Mouse (Mus musculus): ENCODE data around the gene Nmt2.

Gene Nmt2

DNA sequence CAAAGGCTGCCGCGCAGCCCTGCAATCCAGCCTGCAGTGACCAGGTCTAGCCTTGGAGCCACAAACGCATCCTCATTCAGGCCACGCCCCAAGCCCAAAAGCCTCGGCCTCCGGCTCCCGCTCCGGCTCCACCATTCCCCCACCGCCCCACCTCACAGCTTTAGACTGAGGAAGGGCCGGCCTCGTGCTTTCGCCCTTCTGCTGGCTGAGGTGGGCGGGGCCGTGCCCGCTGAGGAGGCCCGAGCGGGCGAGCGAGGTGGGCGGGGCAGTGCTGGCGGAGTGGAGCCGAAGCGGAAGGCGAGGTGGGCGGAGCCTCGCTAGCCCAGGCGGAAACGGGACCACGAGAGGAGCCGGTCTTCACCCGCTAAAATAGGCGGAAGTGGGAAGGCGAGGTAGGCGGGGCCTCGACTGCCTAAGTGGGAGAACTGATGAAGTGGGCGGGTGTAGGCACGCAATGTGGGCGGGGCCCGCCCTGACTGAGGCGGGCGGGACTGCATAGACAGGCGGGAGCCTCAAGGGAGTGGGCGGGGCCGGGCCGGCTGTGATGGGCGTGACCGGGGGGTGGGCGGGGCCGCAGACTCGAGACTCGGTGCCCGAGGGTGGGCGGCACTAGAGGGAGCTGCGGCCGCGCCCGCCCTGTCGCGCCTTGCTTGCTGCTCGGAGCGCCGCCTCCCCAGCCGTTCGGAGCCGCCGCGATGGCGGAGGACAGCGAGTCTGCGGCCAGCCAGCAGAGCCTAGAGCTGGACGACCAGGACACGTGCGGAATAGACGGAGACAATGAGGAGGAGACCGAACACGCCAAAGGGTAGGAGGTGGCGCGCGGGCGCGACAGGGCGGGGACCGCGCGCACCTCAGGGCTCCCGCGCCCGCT is at the start of gene Nmt2:
TSS of gene Nmt2 (plus strand) at position 611 of the 871 bp plus-strand sequence.
- peak; percentile 100 for DNase-seq (ENCODE audit: low spot score)

DNA sequence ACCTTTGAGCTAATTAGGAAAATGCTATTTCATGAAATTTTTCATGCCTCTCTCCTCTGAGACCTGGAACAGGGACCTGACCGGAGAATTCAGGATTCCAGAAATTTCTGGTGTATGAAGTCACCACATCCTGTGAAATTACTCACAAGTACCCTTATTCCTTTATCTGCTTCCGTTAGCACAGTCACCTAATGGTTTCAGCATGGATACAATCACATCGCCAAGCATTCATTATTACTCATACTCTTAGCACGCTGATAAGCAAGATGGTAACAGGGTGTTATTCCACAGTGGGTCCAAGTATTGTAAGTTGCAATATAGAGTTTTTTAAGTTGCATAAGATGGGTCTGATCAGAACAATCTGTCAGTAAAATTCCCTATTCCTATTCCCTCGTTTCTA is 44.8 kb upstream of the Nmt2 start:
- DNase-seq (ENCODE audit: low spot score): no peak

DNA sequence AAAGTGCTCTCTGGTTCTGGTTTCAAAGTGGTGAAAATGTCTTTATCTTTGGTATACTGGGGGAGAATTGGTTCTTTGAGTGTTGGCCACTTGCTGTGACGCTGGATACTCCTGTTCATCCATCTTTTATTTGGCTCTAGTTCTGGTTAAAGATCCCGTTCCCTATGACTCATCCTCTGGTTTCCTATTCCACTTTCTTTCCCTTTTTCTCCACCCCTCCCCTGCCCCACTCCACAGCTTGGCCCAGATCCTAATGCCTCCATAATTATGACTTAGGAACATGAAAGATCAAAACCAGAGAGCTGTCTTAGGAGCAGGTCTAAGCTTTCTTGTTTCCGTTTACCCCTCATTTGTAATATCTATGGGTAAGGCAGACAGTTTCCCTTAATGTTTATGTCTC is 39.8 kb upstream of the Nmt2 start:
- no peak for DNase-seq (ENCODE audit: low spot score)

DNA sequence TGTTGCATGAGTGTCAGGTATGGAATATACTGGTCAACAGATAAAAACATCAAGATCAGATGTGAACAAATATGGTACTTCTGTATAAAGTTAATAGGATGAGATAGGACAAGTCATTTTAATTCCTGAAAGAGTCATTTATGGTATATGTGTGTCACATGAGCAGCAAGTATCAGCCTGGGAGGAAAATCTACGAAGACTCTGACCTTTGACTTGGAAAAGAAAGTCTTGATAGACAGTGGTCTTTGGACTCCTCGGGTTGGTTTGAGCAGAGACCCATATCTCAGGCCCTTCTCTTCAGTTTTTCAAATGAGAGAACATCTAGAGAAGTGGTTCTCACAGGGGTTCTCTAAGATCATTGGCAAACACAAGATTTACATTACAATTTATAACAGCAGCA is 32.7 kb upstream of the Nmt2 start:
- no peak for DNase-seq (ENCODE audit: low spot score)

DNA sequence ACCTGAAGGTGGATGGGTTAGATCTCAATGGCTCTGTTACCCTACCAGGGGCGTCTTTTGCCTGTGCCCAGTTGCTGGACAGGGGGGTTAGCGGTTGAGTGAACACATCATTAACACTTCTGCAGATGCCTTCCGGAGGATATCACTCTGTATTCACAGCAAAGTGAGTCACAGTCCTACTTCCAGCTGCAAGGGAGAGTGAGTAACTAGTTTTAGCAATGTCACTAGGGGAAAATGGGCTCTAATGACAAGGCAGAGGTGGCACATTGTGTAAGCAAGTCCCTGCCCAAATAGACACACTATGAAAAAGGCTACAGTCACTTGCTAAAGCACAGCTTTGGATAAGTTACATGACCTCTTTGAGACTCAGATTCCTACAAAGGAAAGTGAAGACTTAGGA is 17.5 kb upstream of the Nmt2 start:
- DNase-seq (ENCODE audit: low spot score): no peak

DNA sequence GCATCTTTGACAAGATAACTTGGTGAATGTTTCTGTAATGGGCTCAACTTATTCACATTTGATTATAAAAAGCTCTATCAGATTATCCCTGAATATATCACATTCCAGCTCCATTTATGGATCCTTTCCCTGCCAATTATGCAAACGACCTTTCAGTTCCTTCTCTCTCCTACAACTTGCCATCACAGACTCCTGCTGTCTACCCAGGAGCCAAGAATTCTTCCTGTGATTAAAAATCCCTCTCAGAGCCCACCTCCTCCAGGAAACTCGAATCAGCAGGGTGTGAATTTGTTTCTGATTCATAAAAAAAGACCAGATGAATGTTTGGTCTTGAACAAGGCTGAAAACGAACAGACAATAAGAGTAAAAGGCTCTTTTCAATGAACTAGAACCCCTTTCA is 16.1 kb upstream of the Nmt2 start:
- no peak for DNase-seq (ENCODE audit: low spot score)

DNA sequence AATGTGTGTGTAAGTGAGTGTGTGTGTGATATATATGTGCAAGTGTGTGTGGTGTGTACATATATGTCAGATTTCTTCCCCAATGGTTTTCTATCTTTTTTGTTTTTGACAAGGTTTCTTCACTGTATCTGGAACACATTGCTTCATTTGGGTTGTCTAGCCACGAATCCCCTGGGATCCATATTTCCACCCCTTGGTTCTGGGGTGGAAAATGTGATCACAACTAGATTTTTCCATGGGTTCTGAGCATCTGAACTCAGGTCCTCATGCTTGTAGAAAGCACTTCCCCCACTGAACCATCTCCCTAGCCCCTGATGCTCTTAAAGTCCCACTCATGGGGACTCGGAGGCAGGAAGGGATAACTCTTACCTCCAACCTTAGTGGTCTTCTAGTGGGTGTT is 10.7 kb upstream of the Nmt2 start:
- DNase-seq (ENCODE audit: low spot score): no peak

DNA sequence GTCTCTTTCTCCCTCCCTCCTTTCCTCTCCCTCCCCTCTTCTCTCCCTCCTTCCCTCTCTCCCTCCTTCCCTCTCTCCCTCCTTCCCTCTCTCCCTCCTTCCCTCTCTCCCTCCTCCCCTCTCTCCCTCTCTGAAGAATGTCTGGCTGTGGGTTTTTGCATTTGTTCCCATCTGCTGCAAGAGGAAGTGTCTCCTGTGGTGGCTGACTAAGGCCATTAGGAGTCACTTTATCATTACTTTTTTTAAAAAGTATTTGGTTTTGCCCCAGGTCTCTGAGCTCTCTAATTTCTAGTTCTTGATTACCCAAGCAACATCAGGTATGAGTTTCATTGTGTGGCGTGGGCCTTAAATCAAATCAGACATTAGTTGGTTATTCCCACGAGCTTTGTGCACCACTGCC is 7.9 kb upstream of the Nmt2 start:
- DNase-seq (ENCODE audit: low spot score): no peak

DNA sequence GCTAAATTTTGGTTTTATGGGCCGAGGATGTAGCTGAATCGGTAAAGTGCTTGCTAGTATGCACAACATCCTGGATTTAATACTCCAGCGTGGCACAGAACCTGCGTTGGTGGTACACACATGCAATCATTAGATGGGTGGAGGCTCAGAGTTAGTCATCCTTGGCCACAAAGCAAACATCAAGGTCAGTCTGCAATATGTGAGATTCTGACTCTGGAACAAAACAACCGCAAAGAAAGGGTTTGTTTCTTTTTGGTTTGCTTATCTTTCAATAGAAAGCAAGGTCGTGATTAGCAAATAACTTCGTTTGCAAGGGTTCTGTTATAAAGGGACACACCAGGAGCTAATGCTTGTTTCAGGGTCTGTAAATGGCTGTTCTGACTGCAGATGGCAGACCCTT is 6.5 kb upstream of the Nmt2 start:
- peak; percentile 23 for DNase-seq (ENCODE audit: low spot score)

DNA sequence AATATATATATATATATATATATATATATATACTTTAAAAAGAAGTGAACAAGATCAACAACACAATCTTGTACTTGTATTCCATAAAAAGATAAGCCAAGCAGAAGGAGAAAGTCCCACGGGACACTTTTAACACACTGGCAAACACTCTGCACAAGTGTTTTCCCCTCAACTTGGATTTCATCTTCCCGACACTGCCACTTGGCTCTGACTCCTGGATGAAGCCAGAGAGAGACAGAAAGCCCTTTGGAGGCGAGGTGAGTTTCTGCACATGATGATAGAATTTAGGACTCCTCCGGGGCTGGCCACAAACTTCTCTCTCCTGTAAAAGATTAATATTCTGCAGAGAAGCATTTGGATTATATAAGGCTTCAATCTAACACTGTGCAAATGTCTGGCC is 2.7 kb upstream of the Nmt2 start:
- DNase-seq (ENCODE audit: low spot score): no peak

DNA sequence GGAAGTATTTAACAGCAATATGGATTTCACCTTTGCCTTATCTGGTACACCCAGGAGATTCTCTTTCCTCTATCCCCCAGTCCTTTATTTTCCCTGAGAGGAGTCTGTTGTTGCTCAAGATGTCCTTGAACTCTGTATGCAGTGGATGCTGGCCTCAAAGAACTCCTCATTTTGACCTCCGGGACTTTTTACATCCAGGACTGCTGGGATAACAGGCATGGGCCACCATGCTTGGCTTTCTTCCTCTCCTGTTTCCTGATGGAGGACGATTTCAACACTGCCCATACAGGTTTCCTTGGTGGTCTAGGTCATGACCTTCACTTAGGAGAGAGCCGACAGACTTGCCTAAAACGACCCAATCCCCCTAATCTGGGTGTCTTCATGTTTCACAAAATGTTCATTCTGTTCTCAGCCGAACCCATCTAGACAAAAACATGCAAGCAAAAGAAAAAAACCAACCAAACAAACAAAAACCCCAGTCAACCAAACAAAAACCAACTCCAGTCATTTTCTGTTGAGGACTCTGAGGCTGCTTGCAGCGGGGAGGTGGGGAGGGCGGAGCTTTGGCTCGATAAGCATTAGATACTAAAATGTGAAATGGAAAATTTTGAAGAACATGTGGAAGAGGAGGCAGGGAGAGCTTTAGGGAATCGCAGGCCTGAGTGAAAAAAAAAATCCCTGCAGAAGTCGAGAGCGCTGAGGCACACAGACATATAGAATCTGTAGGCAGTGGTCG is 978 bp upstream of the Nmt2 start:
- peak; percentile 23 for DNase-seq (ENCODE audit: low spot score)

DNA sequence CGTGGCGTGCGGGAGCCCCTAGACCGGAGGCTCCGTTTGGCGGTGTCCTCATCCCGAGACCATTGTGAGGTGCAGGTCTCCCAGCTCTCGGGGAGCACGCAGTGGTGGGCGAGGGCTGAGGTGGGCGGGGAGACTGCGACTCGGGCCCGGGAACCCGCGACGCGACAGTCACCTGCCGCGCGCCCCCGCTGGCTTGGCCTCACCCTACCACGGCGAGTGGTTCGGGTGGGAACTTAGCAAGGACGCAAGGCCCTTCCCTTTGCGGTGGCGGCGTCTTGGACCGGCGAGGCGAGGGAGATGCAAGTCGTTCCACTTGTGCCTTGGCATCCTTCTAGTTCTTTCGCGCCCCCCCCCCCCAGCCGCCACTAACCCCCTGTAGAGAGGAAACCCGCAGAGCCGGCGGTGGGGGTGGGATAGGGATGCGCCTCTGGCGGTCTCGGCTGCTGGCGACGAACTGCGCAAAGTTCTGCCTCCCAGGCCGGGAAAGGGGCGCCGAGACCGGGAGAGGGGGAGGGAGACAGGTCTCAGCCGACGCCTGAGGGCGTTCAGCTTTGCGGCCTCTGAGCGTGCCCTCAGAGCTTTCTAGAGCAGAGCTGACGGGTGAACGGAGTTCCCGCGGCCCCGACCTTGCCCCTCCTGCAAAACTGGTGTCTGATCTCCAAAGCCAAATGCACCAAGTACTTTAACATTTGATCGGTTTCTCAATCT is 615 bp downstream of the Nmt2 start:
- peak; percentile 73 for DNase-seq (ENCODE audit: low spot score)

DNA sequence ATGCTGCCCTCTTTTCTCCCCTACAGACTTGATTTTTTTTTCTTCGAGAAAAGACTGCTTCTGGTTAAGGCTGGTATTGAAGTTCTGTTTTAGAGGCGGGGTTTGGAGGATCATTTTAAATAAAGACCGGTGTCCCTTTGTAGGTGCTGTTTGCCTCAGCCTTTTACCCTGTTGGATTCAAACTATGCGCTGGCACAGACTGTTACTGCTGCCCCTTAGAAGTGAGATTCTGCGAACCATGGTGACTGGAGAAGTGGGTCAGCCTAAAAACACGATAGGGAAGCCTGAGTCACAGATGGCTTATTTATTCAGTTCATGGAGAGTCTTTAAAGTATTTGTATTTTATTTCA is 1.1 kb downstream of the Nmt2 start:
- no peak for DNase-seq (ENCODE audit: low spot score)

DNA sequence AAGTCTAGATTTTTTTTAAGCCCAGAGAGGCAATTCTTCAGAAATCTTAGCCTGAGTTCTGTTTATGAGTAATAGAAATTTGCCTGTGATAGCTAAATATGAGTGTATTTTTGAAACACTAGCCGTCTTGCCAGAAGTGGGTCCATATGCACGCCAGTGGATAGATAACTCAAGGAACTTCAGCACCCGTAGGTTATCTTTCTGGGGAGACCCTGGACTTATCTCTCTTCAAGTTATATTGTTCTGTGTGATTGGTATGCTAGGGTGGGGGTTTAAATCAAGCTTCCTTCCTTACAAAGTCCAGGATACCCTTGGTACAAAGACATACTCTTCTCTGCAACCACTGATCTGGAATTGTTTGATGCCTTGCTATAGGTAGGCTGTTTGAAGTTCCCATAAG is 1.7 kb downstream of the Nmt2 start:
- DNase-seq (ENCODE audit: low spot score): no peak

DNA sequence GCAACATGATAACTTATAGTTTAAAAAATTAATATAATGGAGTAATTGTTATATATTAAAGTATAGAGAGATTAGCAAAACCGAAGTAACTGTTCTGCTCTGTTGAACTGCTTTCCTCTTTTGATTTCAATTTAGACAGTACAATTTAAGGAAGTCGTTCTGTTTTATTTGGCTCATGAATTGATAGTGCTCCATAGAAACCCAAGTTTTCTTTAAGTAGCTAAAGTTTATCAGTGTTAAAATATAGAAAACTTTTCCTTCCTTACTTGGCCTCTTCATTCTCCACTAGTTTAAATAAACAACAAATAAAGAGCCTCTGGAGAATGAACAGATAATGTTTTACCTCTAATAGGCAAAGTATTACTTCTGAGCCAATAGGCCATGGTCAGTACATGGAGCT is 2.2 kb downstream of the Nmt2 start:
- DNase-seq (ENCODE audit: low spot score): no peak

DNA sequence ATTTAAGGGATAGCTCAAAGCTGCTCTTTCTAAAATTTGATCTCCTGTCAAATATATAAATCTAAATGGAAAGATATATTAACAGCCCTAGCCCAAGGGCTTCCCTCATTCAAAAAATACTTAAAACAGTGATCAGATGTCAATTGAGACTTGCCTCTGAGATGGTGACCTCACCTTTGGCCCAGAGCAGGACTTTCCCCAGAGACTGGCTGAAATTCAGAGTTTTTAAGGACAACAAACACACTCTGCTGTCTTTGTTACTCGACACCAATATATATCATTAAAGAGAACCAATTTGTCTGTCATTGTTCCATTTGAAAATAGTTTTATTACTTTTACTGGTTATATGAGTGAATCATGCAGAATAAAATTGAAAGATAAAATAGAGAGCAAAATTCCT is 5.6 kb downstream of the Nmt2 start:
- DNase-seq (ENCODE audit: low spot score): no peak

DNA sequence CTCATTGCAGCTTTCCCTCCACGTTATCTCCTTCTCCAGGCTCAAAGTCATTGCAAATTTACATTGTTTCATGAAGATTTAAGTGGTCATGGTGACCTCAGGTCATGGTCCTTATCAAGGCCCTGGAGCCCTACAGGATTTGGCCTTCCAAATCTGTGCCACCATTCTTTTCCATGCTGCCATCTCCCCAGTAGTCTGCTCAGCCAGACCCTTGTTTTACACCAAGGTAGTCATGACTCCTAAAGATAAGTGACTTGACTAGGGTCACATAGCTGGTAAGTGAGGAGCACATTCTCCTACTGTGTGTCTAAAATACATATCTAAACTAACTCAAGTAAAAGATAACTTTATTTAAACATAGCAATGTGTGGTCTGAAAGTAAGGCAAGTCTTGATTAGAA is 8.2 kb downstream of the Nmt2 start:
- DNase-seq (ENCODE audit: low spot score): no peak

DNA sequence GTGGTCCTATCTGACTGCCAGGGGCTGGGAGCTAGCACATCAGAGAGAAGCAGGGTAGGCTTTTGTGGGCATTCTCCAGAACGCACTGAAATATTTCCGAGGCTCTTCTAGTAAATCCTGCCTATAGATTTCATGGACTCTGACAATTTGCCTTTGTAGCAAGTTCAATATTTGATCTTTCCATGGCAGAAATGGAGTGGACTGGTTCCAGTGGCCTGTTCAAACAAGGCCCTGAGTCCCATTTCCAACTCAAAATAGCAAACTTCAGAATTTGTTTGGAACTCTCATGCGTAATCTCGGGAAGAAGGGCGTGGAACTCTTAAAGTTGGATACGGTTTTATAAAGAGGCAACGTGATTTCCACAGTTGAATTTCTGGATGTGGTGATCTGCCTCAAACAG is 11.8 kb downstream of the Nmt2 start:
- DNase-seq (ENCODE audit: low spot score): no peak

DNA sequence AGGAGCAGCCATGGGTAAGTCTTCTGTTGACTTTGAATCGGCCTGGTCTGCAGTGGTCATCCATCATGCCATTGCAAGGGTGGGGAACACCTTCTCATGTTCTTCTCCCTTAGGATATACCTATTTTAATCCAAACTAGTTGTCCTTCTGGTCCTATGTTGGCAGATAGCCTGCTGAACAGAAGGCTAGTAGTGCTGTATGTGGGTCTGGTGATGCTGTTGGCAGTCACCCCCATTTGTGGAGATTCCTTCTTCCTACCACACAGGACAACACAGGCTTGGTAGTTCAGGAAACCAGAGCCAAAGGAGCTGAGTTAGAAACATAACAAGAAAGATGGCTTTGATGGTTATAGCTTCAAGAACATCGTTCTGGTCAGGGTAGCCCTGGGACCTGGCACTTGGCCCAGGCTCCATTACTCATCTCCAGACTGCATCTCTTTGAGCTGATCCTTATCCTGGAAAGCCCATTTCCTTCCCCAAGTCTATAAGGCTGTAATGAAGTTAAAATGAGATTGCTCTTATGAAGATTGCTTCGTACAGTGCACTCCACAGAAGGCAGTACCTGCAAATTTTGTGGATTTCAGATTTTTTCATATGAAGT is 21.5 kb downstream of the Nmt2 start:
- no peak for DNase-seq (ENCODE audit: low spot score)

DNA sequence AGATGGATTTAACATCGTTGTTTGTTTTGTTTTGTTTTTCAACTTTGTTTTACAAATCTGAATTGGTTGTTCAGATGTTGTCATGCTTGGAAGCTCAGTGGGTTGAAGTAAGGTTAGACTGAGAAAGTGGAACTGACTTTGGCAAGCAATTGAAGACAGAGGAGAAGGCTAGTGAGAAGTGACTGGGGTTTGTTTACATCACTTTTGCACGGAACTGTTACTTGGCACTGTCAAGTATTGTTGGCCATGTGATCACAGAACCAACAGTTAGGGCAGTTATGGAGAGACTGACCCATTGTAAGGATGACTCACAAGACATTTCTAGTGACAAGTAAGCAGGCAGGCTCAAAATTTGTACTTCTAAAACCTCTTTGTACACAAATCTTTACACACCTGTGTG is 39.1 kb downstream of the Nmt2 start:
- no peak for DNase-seq (ENCODE audit: low spot score)

DNA sequence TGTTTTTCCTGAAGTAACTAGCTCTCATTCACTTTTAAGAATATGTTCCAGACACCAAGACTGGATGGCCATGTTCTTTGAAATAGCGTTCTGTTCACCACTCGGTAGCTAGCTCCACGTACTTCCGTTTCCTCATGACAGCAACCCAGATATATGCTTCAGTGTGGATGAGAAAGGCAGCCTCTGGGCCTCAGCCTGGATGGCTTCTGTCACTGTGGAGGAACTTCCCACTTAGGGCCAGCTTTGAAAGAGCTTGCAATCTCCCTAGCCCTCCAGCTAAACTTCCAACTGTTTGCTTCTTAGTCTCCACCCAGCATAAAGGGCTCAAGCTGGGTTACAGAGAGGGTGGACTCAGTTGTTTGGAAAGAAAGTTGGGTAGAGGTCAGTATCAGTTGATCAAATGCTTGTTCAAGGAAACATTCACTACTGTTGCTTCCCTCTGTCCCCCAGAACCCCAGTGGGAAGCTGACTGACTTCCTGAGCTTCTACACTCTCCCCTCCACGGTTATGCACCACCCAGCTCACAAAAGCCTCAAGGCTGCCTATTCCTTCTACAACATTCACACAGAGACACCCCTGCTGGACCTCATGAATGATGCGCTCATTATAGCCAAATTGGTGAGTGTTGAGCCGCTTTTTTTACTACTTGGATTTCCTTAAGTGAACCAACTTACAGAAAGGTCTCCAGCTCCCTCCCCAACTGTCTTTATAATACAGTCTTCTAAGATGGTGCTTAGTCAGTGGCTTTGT is 40.5 kb downstream of the Nmt2 start:
- no peak for DNase-seq (ENCODE audit: low spot score)

DNA sequence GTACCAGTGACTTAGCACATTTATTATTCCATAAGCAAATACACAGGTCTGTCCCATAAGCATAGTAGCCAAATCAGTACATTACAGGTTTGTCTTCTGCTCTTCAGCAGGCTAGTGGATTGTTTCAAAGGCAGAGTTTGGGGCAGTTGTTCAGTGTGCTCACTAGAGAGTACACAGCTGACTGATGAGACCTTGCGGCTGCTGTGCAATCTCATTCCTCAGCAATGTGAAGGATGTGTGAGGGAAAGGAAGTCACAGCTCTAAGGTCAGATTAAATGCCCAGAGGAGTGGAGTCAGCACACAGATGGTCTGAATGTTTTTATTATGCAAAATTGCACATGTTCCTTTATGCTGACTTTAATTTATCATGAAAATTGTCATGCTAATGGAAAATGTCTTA is 42.5 kb downstream of the Nmt2 start:
- DNase-seq (ENCODE audit: low spot score): no peak

Measured in testis, postnatal 14 days (tissue).